Mouse (Mus musculus): ENCODE measurements around the gene Cenpv. TPM values are rescaled to one million over a fixed set of nuclear protein-coding genes. Genes with fewer than 3 reads are reported as not detected.

Gene Cenpv
- total RNA-seq, 2 experiments from 2014 or later = 38.7 to 47.9 TPM

Other genes starting within 250 kb of the Cenpv start
- gene Pigl, start 80.8 kb downstream of the Cenpv start, total RNA-seq (2021) = 1 to 10 TPM; 5.5 to 6.4 TPM
- 100 to 1,000 TPM; 237 to 292 TPM for gene Ncor1, start 80.7 kb downstream of the Cenpv start, total RNA-seq (2021)
- gene Ubb, start 11.9 kb upstream of the Cenpv start, total RNA-seq (2021) = 1,000 to 10,000 TPM; 1,698 to 1,876 TPM
- 10 to 100 TPM; 17.5 to 19.2 TPM for gene Trpv2, start 35.2 kb upstream of the Cenpv start, total RNA-seq (2021)
- 10 to 100 TPM; 18.7 to 21.8 TPM for gene Lrrc75a, start 109.3 kb upstream of the Cenpv start, total RNA-seq (2021)
- 10 to 100 TPM; 20.2 to 27.0 TPM for gene Mmgt2, start 109.4 kb upstream of the Cenpv start, total RNA-seq (2021)
- 10 to 100 TPM; 14.0 to 19.1 TPM for gene Zfp287, start 192.6 kb upstream of the Cenpv start, total RNA-seq (2021)
- gene Gm10428, start 213.8 kb upstream of the Cenpv start, total RNA-seq (2021) = not detected

Measured in left cerebral cortex, postnatal 36 days (tissue).